Mouse (Mus musculus) naive thymus-derived CD4-positive, alpha-beta T cell, adult 5 months (primary cell): ENCODE measurements around the gene Zfp174. TPM values are rescaled to one million over a fixed set of nuclear protein-coding genes. Genes with fewer than 3 reads are reported as not detected.

Experiments
- polyA plus RNA-seq: library from polyadenylated mRNA; unstranded; fragments of 100-300 nt; shearing (Covaris generic); gene quantifications from one replicate; pipeline ENCODE4 v1.2.1, GENCODE M21; 2017

Gene Zfp174
- 0.50 TPM for polyA plus RNA-seq

DNA sequence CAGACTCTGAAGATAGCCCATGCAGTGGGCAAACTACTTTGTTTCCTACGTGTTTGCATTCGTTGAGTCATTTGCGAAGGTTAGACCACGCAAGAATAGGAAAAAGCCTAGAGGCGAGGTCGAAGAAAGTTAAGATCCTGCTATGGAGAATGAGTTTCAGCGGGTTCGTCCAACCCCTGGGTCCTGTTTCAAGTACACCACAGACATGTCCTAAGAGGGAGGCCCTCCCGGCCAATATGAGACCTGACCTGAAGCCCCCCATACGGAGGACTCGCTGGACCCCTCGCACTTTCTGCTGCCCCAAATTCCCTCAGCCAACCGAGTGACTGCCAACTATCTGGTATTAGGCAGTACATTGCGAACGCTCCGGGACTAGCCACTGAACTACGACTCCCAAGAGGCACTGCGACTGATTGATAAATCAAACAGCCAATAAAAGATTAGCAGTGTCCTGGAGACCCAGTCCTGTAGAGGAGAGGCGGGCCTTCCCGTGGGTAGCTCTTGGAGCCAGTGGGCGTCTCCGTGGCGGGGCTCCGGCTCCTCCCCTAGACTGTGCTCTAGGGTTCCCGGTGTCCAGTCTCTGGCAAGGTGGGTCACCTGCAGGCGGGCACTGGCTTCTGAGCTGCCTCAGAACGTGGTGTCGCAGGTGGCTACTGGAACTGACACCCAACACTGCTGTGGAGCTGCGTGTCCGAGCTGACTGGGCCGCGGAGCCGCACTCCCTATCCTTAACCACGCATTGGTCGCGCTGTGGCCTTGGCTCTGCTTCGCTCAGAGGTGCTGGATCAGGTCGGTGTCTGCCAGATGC is at the start of gene Zfp174:
Gene Zfp174 (plus strand): TSS at position 558 of the 808 bp plus-strand sequence.

GRCm38 (mm10) chr16:3830588-3831109 is 16.4 kb upstream of the Zfp174 start, which contains the start of gene Olfr15:
Olfr15 (plus strand) TSS chr16:3830878.

GRCm38 (mm10) chr16:3872216-3873047 is 25.4 kb downstream of the Zfp174 start, which contains the start of gene Naa60:
Naa60 (plus strand) TSS chr16:3872375.

GRCm38 (mm10) chr16:3884201-3885064 is 37.4 kb downstream of the Zfp174 start, which contains the start of the genes Zfp597 and Gm20695:
Zfp597 (minus strand) TSS chr16:3884561.
Gm20695 (plus strand) TSS chr16:3884648.

Other genes starting within 250 kb of the Zfp174 start
- gene Mefv, start 129.2 kb upstream of the Zfp174 start, polyA plus RNA-seq: not detected
- 73.5 TPM for gene Zfp263, start 103.2 kb upstream of the Zfp174 start, polyA plus RNA-seq
- gene Olfr15, start 16.4 kb upstream of the Zfp174 start, polyA plus RNA-seq: 0.19 TPM
- 87.3 TPM for gene Naa60, start 25.1 kb downstream of the Zfp174 start, polyA plus RNA-seq
- 10.5 TPM for gene Zfp597, start 37.3 kb downstream of the Zfp174 start, polyA plus RNA-seq
- not detected for gene Gm20695, start 37.4 kb downstream of the Zfp174 start, polyA plus RNA-seq
- gene 1700037C18Rik, start 61.4 kb downstream of the Zfp174 start, polyA plus RNA-seq: 6.5 TPM
- gene Cluap1, start 61.5 kb downstream of the Zfp174 start, polyA plus RNA-seq: 9.6 TPM
- 55.6 TPM for gene Nlrc3, start 129.4 kb downstream of the Zfp174 start, polyA plus RNA-seq
- gene Slx4, start 156.5 kb downstream of the Zfp174 start, polyA plus RNA-seq: 36.7 TPM
- gene Dnase1, start 189.7 kb downstream of the Zfp174 start, polyA plus RNA-seq: 8.9 TPM
- 63.1 TPM for gene Trap1, start 230.6 kb downstream of the Zfp174 start, polyA plus RNA-seq